Mouse (Mus musculus): ENCODE measurements around the gene Phyhd1.

Gene Phyhd1

GRCm38 (mm10) chr2:30265767-30266253 lies at the start of gene Phyhd1:
Phyhd1 (plus strand) TSS chr2:30266203.
- DNase-seq, result peak; percentile 84 to 96

- no peak for DNase-seq
Measured at GRCm38 (mm10) chr2:30216293-30216692, 49.7 kb upstream of the Phyhd1 start.

GRCm38 (mm10) chr2:30235593-30235992 lies 30.4 kb upstream of the Phyhd1 start:
- no peak for DNase-seq

GRCm38 (mm10) chr2:30236426-30237198 lies 29.4 kb upstream of the Phyhd1 start:
- no peak for DNase-seq

GRCm38 (mm10) chr2:30237199-30237880 lies 28.7 kb upstream of the Phyhd1 start, which contains the start of gene Lrrc8a:
Lrrc8a (plus strand) TSS chr2:30237715.
- DNase-seq, result peak; percentile 100

- peak; percentile 76 to 88 for DNase-seq
Measured at GRCm38 (mm10) chr2:30237881-30238280, 28.1 kb upstream of the Phyhd1 start.

- DNase-seq, result no peak
Measured at GRCm38 (mm10) chr2:30238906-30239465, 27.0 kb upstream of the Phyhd1 start.

GRCm38 (mm10) chr2:30239777-30240176 lies 26.2 kb upstream of the Phyhd1 start:
- DNase-seq, result peak; percentile 78 to 83

- DNase-seq, result no peak
Measured at GRCm38 (mm10) chr2:30240267-30240666, 25.7 kb upstream of the Phyhd1 start, which contains the start of gene Gm28035. Gm28035 (plus strand) TSS chr2:30240567.

- peak; percentile 79 to 94 for DNase-seq
Measured at GRCm38 (mm10) chr2:30242509-30242908, 23.5 kb upstream of the Phyhd1 start.

GRCm38 (mm10) chr2:30243391-30243790 lies 22.6 kb upstream of the Phyhd1 start:
- DNase-seq, result no peak

GRCm38 (mm10) chr2:30244595-30245178 lies 21.3 kb upstream of the Phyhd1 start:
- peak in 1 of 2 experiments; percentile 29 for DNase-seq

GRCm38 (mm10) chr2:30247036-30247435 lies 19.0 kb upstream of the Phyhd1 start:
- no peak for DNase-seq

GRCm38 (mm10) chr2:30247681-30248080 lies 18.3 kb upstream of the Phyhd1 start:
- DNase-seq, result no peak

- no peak for DNase-seq
Measured at GRCm38 (mm10) chr2:30249182-30249581, 16.8 kb upstream of the Phyhd1 start.

GRCm38 (mm10) chr2:30250166-30251128 lies 15.6 kb upstream of the Phyhd1 start:
- no peak for DNase-seq

GRCm38 (mm10) chr2:30251417-30252104 lies 14.4 kb upstream of the Phyhd1 start:
- peak; percentile 56 to 58 for DNase-seq

- no peak for DNase-seq
Measured at GRCm38 (mm10) chr2:30252521-30252920, 13.5 kb upstream of the Phyhd1 start.

GRCm38 (mm10) chr2:30253809-30254208 lies 12.2 kb upstream of the Phyhd1 start:
- DNase-seq, result no peak

GRCm38 (mm10) chr2:30255631-30256395 lies 10.2 kb upstream of the Phyhd1 start:
- no peak for DNase-seq
